Mouse (Mus musculus) limb, embryonic 10.5 days (tissue): ENCODE measurements around the gene Cnbp. TPM values are rescaled to one million over a fixed set of nuclear protein-coding genes. Genes with fewer than 3 reads are reported as not detected.

Source experiments
- DNase-seq: peaks from one replicate; pipeline ENCODE4 v3.0.0-alpha.2; 2017; ENCODE audit warnings: low spot score
- H3K27ac ChIP-seq: fragments of 300-500 bp; sonication (generic); 2 replicates; pipeline ENCODE4 v1.5.1; 2016; ENCODE audit warnings: mild to moderate bottlenecking
- H3K27me3 ChIP-seq: fragments of 300-500 bp; sonication (generic); 2 replicates; pipeline ENCODE4 v1.6.1; 2016; ENCODE audit warnings: low read depth, mild to moderate bottlenecking; ENCODE audit not compliant: poor library complexity, severe bottlenecking
- H3K36me3 ChIP-seq: fragments of 300-500 bp; sonication (generic); 2 replicates; pipeline ENCODE4 v1.6.1; 2016; ENCODE audit warnings: mild to moderate bottlenecking, moderate library complexity
- H3K4me1 ChIP-seq: fragments of 300-500 bp; sonication (generic); 2 replicates; pipeline ENCODE4 v1.6.1; 2016
- H3K4me3 ChIP-seq: fragments of 300-500 bp; sonication (generic); 2 replicates; pipeline ENCODE4 v1.5.1; 2016; ENCODE audit warnings: mild to moderate bottlenecking, moderate library complexity
- H3K9me3 ChIP-seq: fragments of 300-500 bp; sonication (generic); replicated peaks from 2 replicates; pipeline ENCODE4 v1.6.1; 2016; ENCODE audit warnings: mild to moderate bottlenecking
- WGBS: fragments of 180-500 bp; shearing (Covaris S2); methylation state at CpG from one replicate; pipeline ENCODE4 v1.1.7; 2016; 5-methylcytosine and 5-hydroxymethylcytosine counted together
- polyA plus RNA-seq: library from polyadenylated mRNA; unstranded; fragments of >200 nt; fragmentation: Nextera tagmentation; extraction: Ambion mirVana; gene quantifications from 2 replicates; pipeline ENCODE4 v1.2.1, GENCODE M21; 2016

The Cnbp gene
- polyA plus RNA-seq, 1 experiment from 2014 or later: 1,415 TPM

DNA sequence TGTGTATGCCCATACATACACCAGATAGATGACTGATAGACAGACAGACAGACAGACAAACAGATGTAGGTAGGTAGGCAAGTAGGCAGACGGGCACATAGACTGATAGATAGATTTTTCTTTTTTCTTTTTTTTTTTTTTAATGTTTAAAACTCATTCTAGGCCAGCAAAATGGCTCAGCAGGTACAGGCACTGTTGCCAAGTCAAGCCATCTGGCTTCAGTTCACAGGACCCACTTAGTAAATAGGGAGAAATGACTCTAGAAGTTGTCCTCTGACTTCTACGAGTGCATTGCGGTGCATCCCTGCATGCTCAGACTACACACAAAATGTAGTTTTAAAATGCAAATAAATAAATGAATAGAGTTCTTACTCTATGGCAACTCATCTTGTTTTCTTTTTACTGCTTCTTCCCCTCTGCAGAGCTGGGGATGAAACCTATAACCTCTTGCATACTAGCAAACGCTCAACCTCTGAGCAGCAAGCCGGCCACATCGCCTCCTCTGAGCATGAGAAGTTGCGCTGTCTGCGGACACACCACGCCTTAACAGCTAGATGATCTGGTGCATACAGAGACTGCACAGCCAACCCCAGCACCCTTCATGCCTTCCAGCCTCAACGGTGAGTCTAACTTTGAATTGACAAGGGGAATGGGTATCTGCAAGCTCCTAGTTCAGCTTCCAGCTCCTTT lies 56.9 kb downstream of the Cnbp start:
- no peak for DNase-seq
- Histone ChIP-seq H3K4me1 (peaks cover 19% of the 10 kb centered on the region), H3K27me3 (no peaks in the 10 kb centered on the region), H3K36me3 (peaks cover 20% of the 10 kb centered on the region), H3K4me3 (no peak overlapping the region), H3K9me3 (no peaks in the 10 kb centered on the region), H3K27ac (no peak overlapping the region)
- 94% methylated on average over 10 of the region's 10 CpGs for WGBS

Other genes with a start within 250 kb of the Cnbp start
- 12.6 and 12.7 TPM in 2 replicates for gene Aplf, start 178.9 kb downstream of the Cnbp start, polyA plus RNA-seq
- gene Efcc1, start 120.2 kb downstream of the Cnbp start, polyA plus RNA-seq: 0.08 and 0.18 TPM in 2 replicates
- 1.6 and 2.1 TPM in 2 replicates for gene Gp9, start 73.0 kb downstream of the Cnbp start, polyA plus RNA-seq
- gene Rab43, start 38.9 kb downstream of the Cnbp start, polyA plus RNA-seq: 5.3 and 7.6 TPM in 2 replicates
- gene Gm45140, start 15.3 kb downstream of the Cnbp start, polyA plus RNA-seq: 2.7 and 3.6 TPM in 2 replicates
- gene Isy1, start 12.3 kb downstream of the Cnbp start, polyA plus RNA-seq: 68.8 and 74.0 TPM in 2 replicates
- gene Copg1, start 36.7 kb upstream of the Cnbp start, polyA plus RNA-seq: 153 and 174 TPM in 2 replicates
- 72.7 and 81.9 TPM in 2 replicates for gene Hmces, start 62.8 kb upstream of the Cnbp start, polyA plus RNA-seq
- 40.2 and 46.3 TPM in 2 replicates for gene H1fx, start 130.5 kb upstream of the Cnbp start, polyA plus RNA-seq
- gene Rab7, start 194.2 kb upstream of the Cnbp start, polyA plus RNA-seq: 206 and 208 TPM in 2 replicates
- 324 and 340 TPM in 2 replicates for gene Rpn1, start 233.4 kb upstream of the Cnbp start, polyA plus RNA-seq